Mouse (Mus musculus) limb, embryonic 14.5 days (tissue): ENCODE measurements around the gene Armc12. TPM values are rescaled to one million over a fixed set of nuclear protein-coding genes. Genes with fewer than 3 reads are reported as not detected.
A peak's percentile ranks its signal among the peaks of the same experiment; 100 is the strongest.

ENCODE experiments used
- ATAC-seq: fragments of 200-750 bp; cut with Nextera tagmentation; 2 replicates; pipeline ENCODE4 v1.8.0; 2017; ENCODE audit warnings: low read depth, moderate number of reproducible peaks, moderate TSS enrichment; ENCODE audit not compliant: low FRiP score
- DNase-seq: peaks from one replicate; pipeline ENCODE4 v3.0.0-alpha.2; 2015; ENCODE audit warnings: low spot score
- H3K27ac ChIP-seq: fragments of 300-500 bp; sonication (generic); replicated peaks from 2 replicates; pipeline ENCODE4 v1.5.1; 2014; ENCODE audit warnings: low read depth, mild to moderate bottlenecking, low read length, moderate library complexity, mixed read lengths
- H3K27me3 ChIP-seq: fragments of 300-500 bp; sonication (generic); 2 replicates; pipeline ENCODE4 v1.6.1; 2014; ENCODE audit warnings: low read length, mixed read lengths; ENCODE audit not compliant: control insufficient read depth, insufficient read depth
- H3K36me3 ChIP-seq: fragments of 300-500 bp; sonication (generic); 2 replicates; pipeline ENCODE4 v1.6.1; 2014; ENCODE audit warnings: mild to moderate bottlenecking, low read length, moderate library complexity, mixed read lengths; ENCODE audit not compliant: control insufficient read depth, insufficient read depth
- H3K4me1 ChIP-seq: fragments of 300-500 bp; sonication (generic); 2 replicates; pipeline ENCODE4 v1.6.1; 2014; ENCODE audit warnings: antibody characterized with exemption, low read length, mixed read lengths; ENCODE audit not compliant: control insufficient read depth, insufficient read depth
- H3K4me2 ChIP-seq: fragments of 300-500 bp; sonication (generic); replicated peaks from 2 replicates; pipeline ENCODE4 v1.6.1; 2014; ENCODE audit warnings: low read depth, mild to moderate bottlenecking, low read length, moderate library complexity; ENCODE audit not compliant: severe bottlenecking
- H3K4me3 ChIP-seq: fragments of 300-500 bp; sonication (generic); replicated peaks from 2 replicates; pipeline ENCODE4 v1.5.1; 2014; ENCODE audit warnings: low read length
- H3K9ac ChIP-seq: fragments of 300-500 bp; sonication (generic); 2 replicates; pipeline ENCODE4 v1.6.1; 2014; ENCODE audit warnings: mild to moderate bottlenecking, low read depth, low read length, moderate library complexity; ENCODE audit not compliant: severe bottlenecking
- H3K9me3 ChIP-seq: fragments of 300-500 bp; sonication (generic); 2 replicates; pipeline ENCODE4 v1.6.1; 2016; ENCODE audit warnings: low read length; ENCODE audit not compliant: control insufficient read depth
- POLR2A ChIP-seq: fragments of 200-500 bp; IDR thresholded peaks from 2 replicates; pipeline ENCODE4 v1.8.0; 2012; ENCODE audit warnings: inconsistent platforms, mild to moderate bottlenecking, moderate library complexity, borderline replicate concordance; ENCODE audit not compliant: insufficient read depth, insufficient read length; ENCODE audit errors: extremely low read depth
- WGBS: fragments of 180-500 bp; shearing (Covaris S2); extraction: QIAGEN DNeasy Blood & Tissue Kit; methylation state at CpG from one replicate; pipeline ENCODE4 v1.1.7; 2014; 5-methylcytosine and 5-hydroxymethylcytosine counted together
- polyA plus RNA-seq, 2 experiments: library from polyadenylated mRNA; depleted of rRNA in 1 of 2; stranded (reverse) in 1 of 2; unstranded in 1 of 2; fragments of >200 nt; fragmentation: Nextera tagmentation in 1 of 2; extraction: Ambion mirVana in 1 of 2; gene quantifications; 2 replicates each; pipeline versions ENCODE4 v1.2.1 to v1.2.3; 2012 to 2014

The Armc12 gene
- polyA plus RNA-seq, 2 experiments, result 0.04 TPM; not detected in 1

DNA sequence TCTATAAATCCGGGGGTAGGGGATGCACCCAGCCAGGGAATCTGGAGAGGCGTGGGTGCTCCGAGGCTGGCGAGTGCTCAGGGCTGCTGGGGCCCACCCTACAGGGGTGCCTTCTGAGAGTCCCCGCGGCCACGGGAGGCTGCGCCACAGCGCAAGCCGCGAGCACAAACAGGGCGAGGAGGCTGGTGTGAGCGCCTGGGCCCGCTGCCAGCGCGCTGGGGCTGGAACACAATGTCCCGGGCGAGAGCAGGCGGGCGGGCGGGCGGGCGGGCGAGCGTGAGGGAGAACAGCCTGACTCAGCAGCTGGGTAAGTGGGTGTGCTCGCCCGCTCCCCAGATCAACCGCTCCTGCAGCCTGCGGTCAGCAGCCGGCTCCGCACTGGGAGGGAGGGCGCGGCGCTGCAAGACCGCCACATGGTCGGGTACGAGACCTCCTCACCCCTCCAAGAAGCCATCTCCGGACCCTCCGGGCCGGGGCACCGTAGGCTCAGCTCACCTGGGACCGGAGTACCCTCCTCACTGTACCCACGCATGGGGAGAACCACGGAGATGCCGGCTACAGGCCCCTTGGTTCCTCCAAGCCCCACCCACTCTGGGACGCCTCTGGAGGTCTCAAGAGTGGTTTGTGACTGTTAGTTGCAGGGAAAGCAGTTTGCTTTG, 12.5 kb upstream of the Armc12 start:
- no peaks in the 10 kb centered on the region for H3K27me3 ChIP-seq
- H3K9me3 ChIP-seq, result no peaks in the 10 kb centered on the region
- peak; percentile 68 for DNase-seq
- peak overlapping the region; percentile 47 for H3K4me3 ChIP-seq
- peak overlapping the region; percentile 73 for H3K27ac ChIP-seq
- H3K9ac ChIP-seq, result peak overlapping the region; percentile 59
- WGBS, result 2% methylated on average over 29 of the region's 46 CpGs
- H3K4me1 ChIP-seq, result peaks cover 26% of the 10 kb centered on the region
- peak overlapping the region; percentile 96 for H3K4me2 ChIP-seq
- TF ChIP-seq POLR2A, result no peak
- peak; percentile 66 for ATAC-seq
- no peaks in the 10 kb centered on the region for H3K36me3 ChIP-seq

DNA sequence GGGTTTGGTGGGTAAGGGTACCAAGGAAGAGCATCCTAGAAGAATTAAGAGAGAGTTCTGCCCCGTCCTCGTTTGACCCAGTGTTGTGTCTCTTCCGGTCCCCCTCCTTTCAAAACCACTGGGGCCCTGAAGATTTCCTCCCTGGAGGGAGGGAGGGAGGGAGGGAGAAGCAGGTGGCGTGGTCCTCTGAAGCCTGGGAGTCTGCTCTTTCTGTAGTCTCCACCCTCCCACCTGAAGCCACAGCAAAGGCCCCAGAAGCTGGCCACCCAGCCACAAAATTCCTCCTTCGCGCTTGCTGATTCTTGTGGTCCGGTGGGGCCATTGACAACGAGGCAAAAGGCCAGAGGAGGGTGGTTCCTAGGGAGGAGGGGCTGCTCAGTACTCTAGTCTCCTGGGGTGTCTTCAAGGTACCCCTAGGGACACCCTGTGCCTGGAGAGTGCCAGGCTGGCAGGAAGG, 12.0 kb upstream of the Armc12 start:
- peaks cover 28% of the 10 kb centered on the region for H3K4me1 ChIP-seq
- no peaks in the 10 kb centered on the region for H3K36me3 ChIP-seq
- no peaks in the 10 kb centered on the region for H3K27me3 ChIP-seq
- no peaks in the 10 kb centered on the region for H3K9me3 ChIP-seq
- DNase-seq (no peak), ATAC-seq (no peak)
- peak overlapping the region; percentile 96 for H3K4me2 ChIP-seq
- H3K9ac ChIP-seq, result peak overlapping the region; percentile 59; the same call in 1 of the 2 replicates
- no peak for TF ChIP-seq POLR2A
- peak overlapping the region; percentile 47 for H3K4me3 ChIP-seq
- 19% methylated on average over 7 of the region's 8 CpGs for WGBS
- H3K27ac ChIP-seq, result peak overlapping the region; percentile 73; the same call in 1 of the 2 replicates

DNA sequence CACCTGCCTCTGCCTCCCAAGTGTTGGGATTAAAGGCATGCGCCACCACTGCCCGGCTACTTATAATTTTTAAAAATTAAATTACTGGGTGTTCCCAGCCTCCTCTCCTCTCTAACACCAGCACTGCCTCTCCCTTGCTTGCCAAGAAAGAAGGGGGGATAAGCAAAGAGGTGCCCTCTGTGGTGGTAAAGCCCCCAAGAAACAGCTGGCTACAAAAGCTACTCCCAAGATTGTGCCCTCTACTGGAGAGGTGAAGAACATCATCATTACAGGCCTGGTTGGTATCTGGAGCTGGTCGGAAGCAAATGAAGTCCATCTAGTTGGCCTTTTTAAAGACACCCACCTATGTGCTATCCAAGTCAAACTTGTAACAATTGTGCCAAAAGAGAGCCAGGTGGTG, 10.8 kb upstream of the Armc12 start:
- Histone ChIP-seq H3K36me3 (no peaks in the 10 kb centered on the region), H3K27me3 (no peaks in the 10 kb centered on the region), H3K9ac (no peak overlapping the region), H3K4me2 (no peak overlapping the region), H3K27ac (no peak overlapping the region), H3K4me3 (no peak overlapping the region), H3K4me1 (peaks cover 32% of the 10 kb centered on the region), H3K9me3 (no peaks in the 10 kb centered on the region)
- ATAC-seq (no peak), DNase-seq (no peak)
- 93% methylated on average over 3 of the region's 3 CpGs for WGBS
- TF ChIP-seq POLR2A, result no peak

DNA sequence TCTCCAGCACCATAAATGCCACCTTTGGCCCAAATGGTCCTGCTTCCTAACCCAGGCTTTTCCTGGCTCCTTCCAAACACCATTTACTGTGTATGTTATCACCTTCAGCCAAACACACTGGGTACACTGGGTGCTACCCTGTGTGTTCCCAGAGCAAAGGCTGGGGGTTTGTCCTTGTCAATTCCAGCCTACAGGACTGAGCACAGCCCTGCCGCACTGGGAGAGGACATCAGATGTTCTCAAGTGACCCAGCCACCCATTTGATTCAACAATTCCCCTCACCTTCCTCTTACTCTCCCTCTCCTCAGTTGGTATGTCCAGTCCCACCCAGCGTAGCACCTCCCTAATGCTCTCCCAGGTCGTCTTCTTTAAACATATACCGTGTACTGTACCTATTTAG, 10.0 kb upstream of the Armc12 start:
- H3K4me2 ChIP-seq, result no peak overlapping the region
- DNase-seq, result no peak
- H3K27ac ChIP-seq, result no peak overlapping the region
- H3K4me3 ChIP-seq, result no peak overlapping the region
- WGBS, result 74% methylated on average over 4 of the region's 4 CpGs
- H3K9ac ChIP-seq, result no peak overlapping the region
- no peaks in the 10 kb centered on the region for H3K9me3 ChIP-seq
- H3K4me1 ChIP-seq, result peaks cover 32% of the 10 kb centered on the region
- H3K27me3 ChIP-seq, result no peaks in the 10 kb centered on the region
- no peaks in the 10 kb centered on the region for H3K36me3 ChIP-seq
- no peak for ATAC-seq
- TF ChIP-seq POLR2A, result no peak

DNA sequence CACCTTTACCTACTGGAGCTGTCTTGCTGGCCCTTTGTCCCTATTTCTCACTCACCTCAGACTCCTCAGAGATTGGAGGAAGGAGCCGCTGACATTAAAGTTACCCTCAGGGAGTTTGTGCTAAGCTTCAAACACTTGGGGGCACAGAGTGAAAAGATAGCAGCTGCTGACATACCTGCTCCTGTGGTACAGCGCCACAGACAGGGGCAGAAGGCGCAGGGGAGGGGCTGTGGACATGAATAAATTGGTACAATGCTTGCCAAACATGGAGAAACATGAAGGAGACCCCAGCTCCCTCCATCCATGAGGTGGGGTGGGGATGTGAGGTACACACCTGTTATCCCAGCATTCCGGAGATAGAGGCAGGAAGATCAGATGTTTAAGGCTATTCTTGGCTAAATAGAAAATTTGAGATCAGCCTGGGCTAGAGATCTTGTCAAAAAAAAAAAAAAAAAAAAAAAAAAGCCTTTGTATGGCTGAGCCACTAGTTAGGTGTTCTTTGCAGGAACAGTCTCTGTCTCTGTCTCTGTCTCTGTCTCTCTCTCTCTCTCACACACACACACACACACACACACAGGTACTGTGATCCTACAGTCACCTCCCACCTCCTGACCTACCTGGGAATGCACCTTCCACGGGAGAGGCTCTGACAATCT, 9.4 kb upstream of the Armc12 start:
- 52% methylated on average over 5 of the region's 5 CpGs for WGBS
- Histone ChIP-seq H3K4me1 (peaks cover 32% of the 10 kb centered on the region), H3K9me3 (no peaks in the 10 kb centered on the region), H3K4me3 (no peak overlapping the region), H3K36me3 (no peaks in the 10 kb centered on the region), H3K9ac (no peak overlapping the region), H3K27ac (no peak overlapping the region), H3K27me3 (no peaks in the 10 kb centered on the region), H3K4me2 (no peak overlapping the region)
- no peak for ATAC-seq
- no peak for DNase-seq
- TF ChIP-seq POLR2A, result no peak
